Mouse (Mus musculus) lung, embryonic 14.5 days (tissue): ENCODE results near the gene Hist1h4d. TPM values are rescaled to one million over a fixed set of nuclear protein-coding genes. Genes with fewer than 3 reads are reported as not detected.
"Not testable (repeated sequence)": the region's sequence is repeated elsewhere in the genome, so short reads cannot be mapped to it uniquely, and the experiment has no call there.

Experiments
- ATAC-seq: fragments of 200-750 bp; cut with Nextera tagmentation; 2 replicates; pipeline ENCODE4 v1.8.0; 2017; ENCODE audit warnings: mild to moderate bottlenecking, moderate TSS enrichment, moderate library complexity; ENCODE audit not compliant: insufficient read depth
- DNase-seq: peaks from one replicate; pipeline ENCODE4 v3.0.0-alpha.2; 2015
- H3K27ac ChIP-seq: fragments of 300-500 bp; sonication (generic); 2 replicates; pipeline ENCODE4 v1.5.1; 2014; ENCODE audit warnings: low read depth, mild to moderate bottlenecking, moderate library complexity
- H3K27me3 ChIP-seq: fragments of 300-500 bp; sonication (generic); 2 replicates; pipeline ENCODE4 v1.6.1; 2014; ENCODE audit warnings: low read length, control low read depth; ENCODE audit not compliant: insufficient read depth
- H3K36me3 ChIP-seq: fragments of 300-500 bp; sonication (generic); 2 replicates; pipeline ENCODE4 v1.6.1; 2014; ENCODE audit warnings: control low read depth; ENCODE audit not compliant: insufficient read depth
- H3K4me1 ChIP-seq: fragments of 300-500 bp; sonication (generic); 2 replicates; pipeline ENCODE4 v1.6.1; 2014; ENCODE audit warnings: antibody characterized with exemption, control low read depth; ENCODE audit not compliant: insufficient read depth
- H3K4me2 ChIP-seq: fragments of 300-500 bp; sonication (generic); 2 replicates; pipeline ENCODE4 v1.6.1; 2014; ENCODE audit warnings: mild to moderate bottlenecking
- H3K4me3 ChIP-seq: fragments of 300-500 bp; sonication (generic); 2 replicates; pipeline ENCODE4 v1.5.1; 2014; ENCODE audit warnings: low read depth, low read length
- H3K9ac ChIP-seq: fragments of 300-500 bp; sonication (generic); 2 replicates; pipeline ENCODE4 v1.6.1; 2014
- H3K9me3 ChIP-seq: fragments of 300-500 bp; sonication (generic); 2 replicates; pipeline ENCODE4 v1.6.1; 2016; ENCODE audit warnings: low read depth, low read length, control low read depth
- CTCF ChIP-seq: IDR thresholded peaks from 2 replicates; pipeline ENCODE4 v1.5.1; 2016; ENCODE audit warnings: antibody characterized with exemption, low read depth
- WGBS: fragments of 180-500 bp; shearing (Covaris S2); extraction: QIAGEN DNeasy Blood & Tissue Kit; methylation state at CpG from one replicate; pipeline ENCODE4 v1.1.7; 2014; 5-methylcytosine and 5-hydroxymethylcytosine counted together
- microRNA-seq: library from miRNA; unstranded; fragments of <30 nt; microRNA quantifications from one replicate; pipeline ENCODE4, GENCODE M21; 2016; ENCODE audit warnings: borderline number of aligned reads
- polyA plus RNA-seq: library from polyadenylated mRNA; unstranded; fragments of >200 nt; fragmentation: Nextera tagmentation; extraction: Ambion mirVana; gene quantifications from 2 replicates; pipeline ENCODE4 v1.2.1, GENCODE M21; 2014

Gene Hist1h4d
- polyA plus RNA-seq, 1 experiment from 2014 or later: 144 TPM

- Histone ChIP-seq H3K4me1 (peaks cover 4% of the 10 kb centered on the region; the same call in 1 of the 2 replicates), H3K4me3 (peak overlapping the region; percentile 55), H3K36me3 (no peaks in the 10 kb centered on the region), H3K27me3 (no peaks in the 10 kb centered on the region), H3K9me3 (no peaks in the 10 kb centered on the region), H3K4me2 (peak overlapping the region; percentile 69), H3K9ac (peak overlapping the region; percentile 88), H3K27ac (peak overlapping the region; percentile 98)
- TF ChIP-seq CTCF: no peak
- DNase-seq (peak; percentile 8), ATAC-seq (no peak)
- WGBS: 36% methylated on average over 12 of the region's 12 CpGs
Measured at GRCm38 (mm10) chr13:23620056-23620732, 38.8 kb downstream of the Hist1h4d start.

GRCm38 (mm10) chr13:23620733-23621531 is 39.5 kb downstream of the Hist1h4d start, which contains the start of gene Hist1h2be:
Hist1h2be (minus strand) TSS chr13:23621124.
- no peaks in the 10 kb centered on the region for H3K36me3 ChIP-seq
- under 1% methylated on average over 27 of the region's 27 CpGs for WGBS
- peak within 1 kb of the TSS; percentile 55 for H3K4me3 ChIP-seq
- no peaks in the 10 kb centered on the region for H3K27me3 ChIP-seq
- ATAC-seq: peak; percentile 88
- DNase-seq: peak; percentile 95
- peaks cover 4% of the 10 kb centered on the region; the same call in 1 of the 2 replicates for H3K4me1 ChIP-seq
- H3K4me2 ChIP-seq: peak within 1 kb of the TSS; percentile 69
- TF ChIP-seq CTCF: no peak
- H3K9ac ChIP-seq: peak within 1 kb of the TSS; percentile 88
- H3K9me3 ChIP-seq: no peaks in the 10 kb centered on the region
- peak within 1 kb of the TSS; percentile 98 for H3K27ac ChIP-seq

GRCm38 (mm10) chr13:23621532-23622174 is 40.3 kb downstream of the Hist1h4d start:
- DNase-seq: peak; percentile 86
- under 1% methylated on average over 18 of the region's 18 CpGs for WGBS
- ATAC-seq: peak; percentile 88

GRCm38 (mm10) chr13:23622175-23622671 is 40.8 kb downstream of the Hist1h4d start, which contains the start of gene Hist1h1e:
Hist1h1e (minus strand) TSS chr13:23622558.
- Histone ChIP-seq H3K4me3 (peak within 1 kb of the TSS; percentile 55), H3K27ac (peak within 1 kb of the TSS; percentile 98), H3K9ac (peak within 1 kb of the TSS; percentile 88), H3K4me2 (peak within 1 kb of the TSS; percentile 69)
- not testable (repeated sequence) for H3K27me3 ChIP-seq, H3K36me3 ChIP-seq, H3K4me1 ChIP-seq, H3K9me3 ChIP-seq
- peak; percentile 96 for DNase-seq
- ATAC-seq: peak; percentile 91
- WGBS: 0% methylated on average over 53 of the region's 53 CpGs

More at GRCm38 (mm10) chr13:23621532-23622174, 40.3 kb downstream of the Hist1h4d start:
- Histone ChIP-seq H3K27ac (peak overlapping the region; percentile 98), H3K27me3 (no peaks in the 10 kb centered on the region), H3K4me3 (peak overlapping the region; percentile 55), H3K9me3 (no peaks in the 10 kb centered on the region), H3K9ac (peak overlapping the region; percentile 88), H3K4me2 (peak overlapping the region; percentile 69), H3K4me1 (peaks cover 4% of the 10 kb centered on the region; the same call in 1 of the 2 replicates), H3K36me3 (no peaks in the 10 kb centered on the region)
- no peak for TF ChIP-seq CTCF

GRCm38 (mm10) chr13:23622861-23623450 is 41.6 kb downstream of the Hist1h4d start:
- no peak for TF ChIP-seq CTCF
- H3K4me2 ChIP-seq: peak overlapping the region; percentile 69
- no peaks in the 10 kb centered on the region for H3K9me3 ChIP-seq
- ATAC-seq (no peak), DNase-seq (peak; percentile 67)
- WGBS: 23% methylated on average over 7 of the region's 7 CpGs
- peak overlapping the region; percentile 98 for H3K27ac ChIP-seq
- no peaks in the 10 kb centered on the region for H3K36me3 ChIP-seq
- H3K9ac ChIP-seq: peak overlapping the region; percentile 88
- H3K4me1 ChIP-seq: peaks cover 4% of the 10 kb centered on the region; the same call in 1 of the 2 replicates
- H3K4me3 ChIP-seq: peak overlapping the region; percentile 55
- H3K27me3 ChIP-seq: no peaks in the 10 kb centered on the region

GRCm38 (mm10) chr13:23630653-23631052 is 49.3 kb downstream of the Hist1h4d start:
- WGBS: 29% methylated on average over 1 of the region's 1 CpGs
- no peaks in the 10 kb centered on the region for H3K4me1 ChIP-seq
- no peak overlapping the region for H3K9ac ChIP-seq
- no peaks in the 10 kb centered on the region for H3K36me3 ChIP-seq
- peak; percentile 58 for TF ChIP-seq CTCF
- no peaks in the 10 kb centered on the region for H3K27me3 ChIP-seq
- no peak overlapping the region for H3K4me3 ChIP-seq
- no peak overlapping the region for H3K4me2 ChIP-seq
- DNase-seq: peak; percentile 52
- ATAC-seq: peak; percentile 70
- H3K9me3 ChIP-seq: no peaks in the 10 kb centered on the region
- no peak overlapping the region for H3K27ac ChIP-seq

Small RNAs within 50 kb of the gene (microRNA-seq; reads per million reads assigned to microRNA genes)
- not detected for gene Gm44297
- gene Gm44359: not detected
- gene Gm44394: not detected

Other genes starting within 250 kb of the Hist1h4d start
- 54.5 and 59.3 TPM in 2 replicates for gene Zfp322a, start 212.4 kb upstream of the Hist1h4d start, polyA plus RNA-seq
- gene Abt1, start 157.7 kb upstream of the Hist1h4d start, polyA plus RNA-seq: 12.7 and 13.5 TPM in 2 replicates
- 0.07 and 0.18 TPM in 2 replicates for gene Btn1a1, start 115.7 kb upstream of the Hist1h4d start, polyA plus RNA-seq
- gene Btn2a2, start 92.7 kb upstream of the Hist1h4d start, polyA plus RNA-seq: 0.63 and 0.73 TPM in 2 replicates
- 7.1 and 7.6 TPM in 2 replicates for gene Hist1h4h, start 50.5 kb upstream of the Hist1h4d start, polyA plus RNA-seq
- 13.0 and 14.6 TPM in 2 replicates for gene Hist1h2af, start 47.7 kb upstream of the Hist1h4d start, polyA plus RNA-seq
- 6.6 and 7.5 TPM in 2 replicates for gene Hist1h3g, start 46.2 kb upstream of the Hist1h4d start, polyA plus RNA-seq
- gene Hist1h2bh, start 38.2 kb upstream of the Hist1h4d start, polyA plus RNA-seq: 1.0 and 1.8 TPM in 2 replicates
- 2.0 and 2.6 TPM in 2 replicates for gene Hist1h3f, start 37.5 kb upstream of the Hist1h4d start, polyA plus RNA-seq
- gene Hist1h4f, start 29.9 kb upstream of the Hist1h4d start, polyA plus RNA-seq: 1.4 and 2.7 TPM in 2 replicates
- gene Hist1h1d, start 28.3 kb upstream of the Hist1h4d start, polyA plus RNA-seq: 0.87 and 0.99 TPM in 2 replicates
- 8.2 and 10.6 TPM in 2 replicates for gene Hist1h3e, start 19.2 kb upstream of the Hist1h4d start, polyA plus RNA-seq
- gene Hist1h2ae, start 10.4 kb upstream of the Hist1h4d start, polyA plus RNA-seq: 164 and 166 TPM in 2 replicates
- gene Hist1h2bg, start 10.2 kb upstream of the Hist1h4d start, polyA plus RNA-seq: 14.9 TPM in 2 replicates
- gene Hist1h2bf, start 7.4 kb upstream of the Hist1h4d start, polyA plus RNA-seq: 7.8 and 12.2 TPM in 2 replicates
- 4.2 and 4.9 TPM in 2 replicates for gene Hist1h2ad, start 7.2 kb upstream of the Hist1h4d start, polyA plus RNA-seq
- 10.0 and 13.9 TPM in 2 replicates for gene Hist1h3d, start 5.8 kb upstream of the Hist1h4d start, polyA plus RNA-seq
- gene Hist1h2be, start 39.5 kb downstream of the Hist1h4d start, polyA plus RNA-seq: 2.5 and 3.0 TPM in 2 replicates
- 22.6 and 25.7 TPM in 2 replicates for gene Hist1h1e, start 41.0 kb downstream of the Hist1h4d start, polyA plus RNA-seq
- 1.5 and 2.1 TPM in 2 replicates for gene Hist1h2ac, start 102.3 kb downstream of the Hist1h4d start, polyA plus RNA-seq
- gene Hist1h2bc, start 102.6 kb downstream of the Hist1h4d start, polyA plus RNA-seq: 52.9 and 55.1 TPM in 2 replicates
- not detected in 2 replicates for gene Hist1h1t, start 114.2 kb downstream of the Hist1h4d start, polyA plus RNA-seq
- gene Hist1h4c, start 116.9 kb downstream of the Hist1h4d start, polyA plus RNA-seq: 11.2 and 11.4 TPM in 2 replicates
- gene Hfe, start 129.3 kb downstream of the Hist1h4d start, polyA plus RNA-seq: 8.4 and 12.1 TPM in 2 replicates
- gene Hist1h1c, start 157.2 kb downstream of the Hist1h4d start, polyA plus RNA-seq: 30.5 and 32.3 TPM in 2 replicates
- gene Hist1h3c, start 164.0 kb downstream of the Hist1h4d start, polyA plus RNA-seq: 11.3 and 16.9 TPM in 2 replicates
- 1.6 and 4.0 TPM in 2 replicates for gene Hist1h2bb, start 165.1 kb downstream of the Hist1h4d start, polyA plus RNA-seq
- gene Hist1h2ab, start 169.5 kb downstream of the Hist1h4d start, polyA plus RNA-seq: 70.8 and 71.5 TPM in 2 replicates
- 18.4 and 18.7 TPM in 2 replicates for gene Hist1h3b, start 170.7 kb downstream of the Hist1h4d start, polyA plus RNA-seq
- 4.3 and 7.5 TPM in 2 replicates for gene Hist1h4b, start 175.4 kb downstream of the Hist1h4d start, polyA plus RNA-seq
- 0.66 TPM in 1 of 2 replicates, not detected in the other for gene Hist1h4a, start 179.6 kb downstream of the Hist1h4d start, polyA plus RNA-seq
- 7.4 and 9.2 TPM in 2 replicates for gene Hist1h3a, start 180.8 kb downstream of the Hist1h4d start, polyA plus RNA-seq
- gene Hist1h1a, start 182.1 kb downstream of the Hist1h4d start, polyA plus RNA-seq: 5.2 and 5.5 TPM in 2 replicates
- gene Trim38, start 188.3 kb downstream of the Hist1h4d start, polyA plus RNA-seq: 0.12 TPM in 1 of 2 replicates, not detected in the other
- 0.08 TPM in 1 of 2 replicates, not detected in the other for gene Slc17a2, start 225.4 kb downstream of the Hist1h4d start, polyA plus RNA-seq